Mouse (Mus musculus): ENCODE results near the gene Dock6.

DNA sequence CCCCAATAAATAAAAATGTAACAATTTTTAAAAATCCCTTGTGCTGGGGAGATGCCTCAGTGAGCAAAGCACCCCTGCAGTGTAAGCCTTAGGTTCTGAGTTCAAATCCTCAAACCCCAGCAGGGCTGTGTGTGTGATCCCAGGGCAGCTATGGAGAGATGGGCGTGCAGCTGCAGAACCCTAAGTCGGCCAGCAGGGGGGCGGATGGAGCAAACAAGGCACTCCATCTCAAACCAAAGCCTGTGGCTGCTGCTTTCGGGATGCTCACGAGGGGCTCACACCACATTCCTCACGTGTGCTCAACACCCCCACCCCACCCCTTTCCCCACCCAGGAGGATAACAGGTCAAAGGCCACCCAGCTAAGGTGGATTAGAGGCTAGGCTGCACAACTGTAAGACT is 65.5 kb downstream of the Dock6 start:
- TF ChIP-seq CTCF (conservative IDR thresholded peaks at IDR 0.05 in 1 of 2, IDR thresholded peaks at IDR 0.05 in 1 of 2; ENCODE audit: low read depth in 2 of 2, low read length in 2 of 2) = peak; percentile 48 to 73
- TF ChIP-seq POLR2A (IDR thresholded peaks at IDR 0.05; ENCODE audit: low read depth, low read length) = no peak
- TF ChIP-seq EP300 (IDR thresholded peaks at IDR 0.05; ENCODE audit: low read length) = no peak
- no peak for TF ChIP-seq SIN3A (IDR thresholded peaks at IDR 0.05; ENCODE audit: low read length)
- TF ChIP-seq POLR2AphosphoS2 (IDR thresholded peaks at IDR 0.05; ENCODE audit: low read depth, low read length) = no peak
- no peak for TF ChIP-seq USF2 (conservative IDR thresholded peaks at IDR 0.05; ENCODE audit: low read depth, low read length)
